Mouse (Mus musculus) heart, embryonic 11.5 days (tissue): ENCODE data around the gene Arhgef33. TPM values are rescaled to one million over a fixed set of nuclear protein-coding genes. Genes with fewer than 3 reads are reported as not detected.

Experiments
- ATAC-seq: fragments of 200-750 bp; cut with Nextera tagmentation; replicated peaks from 2 replicates; pipeline ENCODE4 v1.8.0; 2017; ENCODE audit warnings: moderate library complexity; ENCODE audit not compliant: insufficient number of reproducible peaks, low FRiP score, low TSS enrichment
- H3K27ac ChIP-seq: fragments of 300-500 bp; sonication (generic); 2 replicates; pipeline ENCODE4 v1.5.1; 2014; ENCODE audit warnings: mild to moderate bottlenecking, low read depth, low read length
- H3K27me3 ChIP-seq: fragments of 300-500 bp; sonication (generic); 2 replicates; pipeline ENCODE4 v1.6.1; 2014; ENCODE audit warnings: mild to moderate bottlenecking, low read length, mixed read lengths; ENCODE audit not compliant: control insufficient read depth, insufficient read depth
- H3K36me3 ChIP-seq: fragments of 300-500 bp; sonication (generic); 2 replicates; pipeline ENCODE4 v1.6.1; 2014; ENCODE audit warnings: mild to moderate bottlenecking, low read length, moderate library complexity, mixed read lengths; ENCODE audit not compliant: control insufficient read depth, insufficient read depth
- H3K4me1 ChIP-seq: fragments of 300-500 bp; sonication (generic); 2 replicates; pipeline ENCODE4 v1.6.1; 2014; ENCODE audit warnings: low read length; ENCODE audit not compliant: control insufficient read depth, insufficient read depth
- H3K4me2 ChIP-seq: fragments of 300-500 bp; sonication (generic); 2 replicates; pipeline ENCODE4 v1.6.1; 2014; ENCODE audit warnings: mild to moderate bottlenecking, moderate library complexity
- H3K4me3 ChIP-seq: fragments of 300-500 bp; sonication (generic); 2 replicates; pipeline ENCODE4 v1.5.1; 2014; ENCODE audit warnings: low read depth, low read length
- H3K9ac ChIP-seq: fragments of 300-500 bp; sonication (generic); 2 replicates; pipeline ENCODE4 v1.6.1; 2014; ENCODE audit warnings: mild to moderate bottlenecking, low read depth, low read length, moderate library complexity
- H3K9me3 ChIP-seq: fragments of 300-500 bp; sonication (generic); replicated peaks from 2 replicates; pipeline ENCODE4 v1.6.1; 2016; ENCODE audit warnings: low read length; ENCODE audit not compliant: control insufficient read depth
- WGBS: fragments of 180-500 bp; shearing (Covaris S2); extraction: QIAGEN DNeasy Blood & Tissue Kit; methylation state at CpG from one replicate; pipeline ENCODE4 v1.1.7; 2014; ENCODE audit not compliant: insufficient replicate concordance; 5-methylcytosine and 5-hydroxymethylcytosine counted together
- polyA plus RNA-seq: library from polyadenylated mRNA; unstranded; fragments of >200 nt; fragmentation: Nextera tagmentation; extraction: Ambion mirVana; gene quantifications from 2 replicates; pipeline ENCODE4 v1.2.1, GENCODE M21; 2014

The Arhgef33 gene
- polyA plus RNA-seq, 1 experiment from 2014 or later, result 0.92 TPM

DNA sequence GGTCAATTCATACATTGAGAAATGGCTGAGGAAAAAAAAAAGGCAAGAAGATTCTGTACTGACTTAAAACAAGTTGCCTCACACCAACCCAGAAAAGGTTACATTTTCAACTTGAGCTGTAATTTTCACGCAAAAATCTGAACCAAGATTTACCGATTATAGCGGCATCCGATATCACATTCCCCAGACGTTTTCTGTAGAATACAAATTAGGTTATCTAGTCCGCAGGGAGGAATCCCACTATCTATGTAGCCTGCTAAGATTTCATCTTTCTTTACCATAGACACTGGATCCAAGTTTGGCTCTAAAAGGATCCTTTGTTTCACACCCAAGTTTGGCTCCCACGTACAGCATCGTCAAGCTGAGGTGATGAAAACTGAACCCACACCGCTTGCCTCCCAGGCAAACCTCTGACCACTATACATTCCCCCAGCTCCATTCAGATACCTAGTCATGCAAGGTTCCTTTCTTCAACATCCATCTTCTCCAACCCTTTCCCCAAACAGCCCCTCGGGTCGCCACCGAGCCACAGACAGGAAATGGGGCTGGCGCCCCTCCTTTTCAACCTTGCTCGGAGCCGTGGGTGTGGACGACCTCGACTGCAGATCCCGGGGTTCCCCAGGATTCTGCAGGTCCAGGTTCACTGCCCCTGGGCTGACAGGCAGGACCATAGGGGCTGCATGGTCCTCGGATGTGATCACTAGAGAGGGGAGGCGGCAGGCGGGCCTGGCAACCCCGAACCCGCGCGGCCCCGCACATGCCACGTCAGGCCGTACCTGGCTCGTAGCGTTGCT is 17.7 kb upstream of the Arhgef33 start:
- peak overlapping the region; percentile 91 for H3K9ac ChIP-seq
- WGBS, result under 1% methylated on average over 30 of the region's 30 CpGs
- peak overlapping the region; percentile 83 for H3K4me2 ChIP-seq
- no peaks in the 10 kb centered on the region for H3K36me3 ChIP-seq
- H3K27me3 ChIP-seq, result no peaks in the 10 kb centered on the region
- H3K4me1 ChIP-seq, result peaks cover 5% of the 10 kb centered on the region; the same call in 1 of the 2 replicates
- H3K27ac ChIP-seq, result peak overlapping the region; percentile 81
- ATAC-seq, result peak; percentile 36; the same call in 1 of the 2 replicates
- H3K9me3 ChIP-seq, result no peaks in the 10 kb centered on the region
- peak overlapping the region; percentile 82 for H3K4me3 ChIP-seq

DNA sequence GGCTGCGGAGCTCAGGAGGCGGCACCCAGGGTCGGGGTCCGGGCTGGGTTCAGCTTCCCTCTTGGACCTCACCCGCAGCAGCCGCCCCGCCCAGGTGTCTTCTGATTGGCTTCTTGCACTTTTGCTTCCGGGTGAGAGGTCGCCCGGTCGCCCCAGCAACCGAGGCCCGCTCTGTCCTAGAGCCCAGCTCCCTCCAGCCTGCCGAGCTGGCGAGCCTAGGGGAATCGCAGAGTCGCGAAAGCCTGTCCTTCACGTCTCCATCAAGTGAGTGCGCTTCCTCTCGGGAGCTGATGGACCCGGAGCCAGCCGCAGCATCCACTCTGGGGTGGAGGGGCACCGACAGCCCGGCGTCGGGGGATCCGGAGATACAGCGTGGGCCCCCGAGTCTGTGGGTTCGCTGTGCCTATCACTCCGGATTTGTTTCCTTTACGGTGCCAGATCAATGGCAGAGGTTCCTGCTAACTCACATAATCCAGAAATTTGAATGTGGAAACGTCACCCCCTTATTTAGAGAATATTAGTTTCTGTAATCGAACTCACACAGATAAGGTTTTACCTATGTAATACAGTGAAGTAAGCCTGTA is 17.0 kb upstream of the Arhgef33 start, which contains the start of the genes Morn2 and Dhx57:
Gene Morn2, plus strand, starts transcription at position 130 of the 584 bp plus-strand sequence.
Gene Dhx57, minus strand, starts transcription at position 403 of the 584 bp plus-strand sequence.
- peak within 1 kb of the TSS; percentile 83 for H3K4me2 ChIP-seq
- H3K4me3 ChIP-seq, result peak within 1 kb of the TSS; percentile 82
- peak; percentile 99 for ATAC-seq
- H3K27ac ChIP-seq, result peak within 1 kb of the TSS; percentile 81
- no peaks in the 10 kb centered on the region for H3K27me3 ChIP-seq
- peak within 1 kb of the TSS; percentile 91 for H3K9ac ChIP-seq
- 1% methylated on average over 35 of the region's 35 CpGs for WGBS
- H3K36me3 ChIP-seq, result no peaks in the 10 kb centered on the region
- no peaks in the 10 kb centered on the region for H3K9me3 ChIP-seq
- H3K4me1 ChIP-seq, result peaks cover 5% of the 10 kb centered on the region; the same call in 1 of the 2 replicates

DNA sequence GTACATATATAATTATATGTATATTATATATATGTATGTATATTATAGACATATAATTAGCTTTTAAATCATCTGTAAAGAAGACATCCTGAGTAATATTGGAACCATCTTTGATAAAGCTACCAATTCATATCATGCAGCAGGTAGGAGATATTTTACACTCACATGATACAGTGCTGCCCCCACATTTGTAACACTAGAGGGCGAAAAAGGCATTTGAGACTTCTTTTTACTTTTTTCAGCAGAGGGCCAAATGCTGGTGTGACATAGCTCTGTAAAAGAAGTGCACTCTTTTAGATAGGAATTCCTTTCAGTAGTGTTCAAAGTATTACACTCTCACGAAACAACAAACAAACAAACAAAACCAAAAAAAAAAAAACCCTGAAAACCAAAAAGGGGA is 16.1 kb upstream of the Arhgef33 start:
- Histone ChIP-seq H3K27ac (no peak overlapping the region), H3K4me2 (no peak overlapping the region), H3K4me3 (no peak overlapping the region), H3K36me3 (no peaks in the 10 kb centered on the region), H3K9ac (no peak overlapping the region), H3K9me3 (no peaks in the 10 kb centered on the region), H3K27me3 (no peaks in the 10 kb centered on the region), H3K4me1 (peaks cover 5% of the 10 kb centered on the region; the same call in 1 of the 2 replicates)
- WGBS, result 25% methylated on average over 2 of the region's 2 CpGs
- ATAC-seq, result no peak

DNA sequence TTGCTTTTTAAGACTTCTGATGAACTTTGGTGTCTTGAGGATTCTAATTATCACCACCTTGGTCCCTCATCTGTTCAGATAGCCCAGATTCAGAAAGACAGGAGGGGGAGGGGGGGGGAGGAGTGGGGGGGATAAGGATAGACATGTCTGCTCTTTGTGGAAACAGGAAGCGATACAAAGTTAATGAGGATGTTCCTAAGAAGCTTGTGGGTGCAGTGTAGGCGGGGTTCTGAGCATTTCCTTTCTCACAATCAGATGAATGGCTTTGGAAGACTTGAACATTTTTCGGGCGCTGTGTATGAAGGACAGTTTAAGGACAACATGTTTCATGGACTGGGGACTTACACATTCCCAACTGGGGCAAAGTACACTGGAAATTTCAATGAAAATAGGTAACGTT is 11.9 kb upstream of the Arhgef33 start:
- H3K9ac ChIP-seq, result no peak overlapping the region
- no peaks in the 10 kb centered on the region for H3K27me3 ChIP-seq
- H3K36me3 ChIP-seq, result no peaks in the 10 kb centered on the region
- H3K4me1 ChIP-seq, result no peaks in the 10 kb centered on the region
- no peak for ATAC-seq
- H3K4me3 ChIP-seq, result no peak overlapping the region
- 78% methylated on average over 5 of the region's 5 CpGs for WGBS
- no peak overlapping the region for H3K4me2 ChIP-seq
- no peaks in the 10 kb centered on the region for H3K9me3 ChIP-seq
- H3K27ac ChIP-seq, result no peak overlapping the region

DNA sequence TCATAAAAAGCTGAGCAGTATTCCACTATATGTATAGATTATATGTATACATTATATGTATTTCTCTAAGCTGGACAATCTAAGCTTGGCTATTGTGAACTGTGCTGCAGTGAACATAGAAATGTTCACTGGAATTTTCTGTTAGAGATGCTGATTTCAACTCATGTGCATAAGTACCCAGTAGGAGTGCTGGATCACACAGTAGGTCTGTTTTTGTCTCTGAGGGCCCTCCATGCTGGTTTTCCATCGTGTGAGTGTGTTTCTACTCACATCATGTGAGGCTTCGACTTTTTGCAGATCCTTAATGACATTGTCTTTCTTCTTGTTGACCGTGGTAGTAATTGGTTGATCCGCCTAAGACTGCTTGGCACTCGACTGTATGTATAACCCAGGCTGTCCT is 8.4 kb upstream of the Arhgef33 start:
- Histone ChIP-seq H3K27me3 (no peaks in the 10 kb centered on the region), H3K4me2 (no peak overlapping the region), H3K4me3 (no peak overlapping the region), H3K9me3 (no peaks in the 10 kb centered on the region), H3K36me3 (no peaks in the 10 kb centered on the region), H3K27ac (no peak overlapping the region), H3K4me1 (no peaks in the 10 kb centered on the region), H3K9ac (no peak overlapping the region)
- ATAC-seq, result no peak
- WGBS, result 79% methylated on average over 5 of the region's 5 CpGs

DNA sequence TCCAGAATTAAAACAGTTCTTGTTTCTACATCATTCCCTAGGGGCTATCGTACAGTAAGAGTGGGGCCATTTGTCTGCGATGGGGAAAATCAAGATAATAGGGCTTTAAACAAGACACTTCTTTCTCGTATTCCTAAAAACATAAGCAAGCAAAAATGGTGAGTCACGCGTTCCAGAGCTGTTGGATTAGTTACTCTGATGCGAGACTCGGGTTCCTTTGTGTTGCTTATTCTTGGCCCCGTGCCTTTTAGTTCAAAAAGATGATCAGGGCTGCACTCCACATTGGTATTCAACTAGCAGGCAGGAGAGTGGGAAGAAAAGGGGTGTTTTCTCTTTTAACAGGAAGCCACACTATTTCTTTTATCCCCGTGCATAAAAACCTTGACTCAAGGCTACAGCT is 4.6 kb downstream of the Arhgef33 start:
- Histone ChIP-seq H3K4me1 (no peaks in the 10 kb centered on the region), H3K27me3 (no peaks in the 10 kb centered on the region), H3K4me3 (no peak overlapping the region), H3K4me2 (no peak overlapping the region), H3K36me3 (no peaks in the 10 kb centered on the region), H3K9me3 (no peaks in the 10 kb centered on the region), H3K9ac (no peak overlapping the region), H3K27ac (no peak overlapping the region)
- ATAC-seq, result no peak
- WGBS, result 70% methylated on average over 9 of the region's 9 CpGs

DNA sequence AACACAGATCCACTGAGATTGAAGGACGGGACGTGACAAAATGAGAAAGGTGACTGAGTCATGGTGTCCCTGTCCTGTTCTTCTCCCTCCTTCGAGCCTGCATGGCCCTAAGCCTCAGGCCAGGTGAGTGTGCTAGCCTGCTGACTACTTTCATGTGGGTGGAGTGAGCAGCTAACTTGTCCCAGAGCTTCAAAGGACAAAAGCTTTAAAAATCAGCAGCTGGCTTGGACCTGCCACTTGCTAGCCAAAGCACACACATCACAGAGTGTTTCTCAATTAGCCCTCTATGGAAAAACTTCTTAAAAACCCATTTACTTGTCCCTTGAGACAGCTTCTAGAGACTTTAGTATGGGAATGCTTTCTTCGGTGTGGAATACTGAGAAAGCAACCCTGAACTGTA is 5.2 kb downstream of the Arhgef33 start:
- H3K9ac ChIP-seq, result no peak overlapping the region
- no peaks in the 10 kb centered on the region for H3K36me3 ChIP-seq
- H3K4me2 ChIP-seq, result no peak overlapping the region
- no peaks in the 10 kb centered on the region for H3K9me3 ChIP-seq
- no peak for ATAC-seq
- H3K4me1 ChIP-seq, result no peaks in the 10 kb centered on the region
- H3K27ac ChIP-seq, result no peak overlapping the region
- H3K27me3 ChIP-seq, result no peaks in the 10 kb centered on the region
- 79% methylated on average over 4 of the region's 4 CpGs for WGBS
- no peak overlapping the region for H3K4me3 ChIP-seq

DNA sequence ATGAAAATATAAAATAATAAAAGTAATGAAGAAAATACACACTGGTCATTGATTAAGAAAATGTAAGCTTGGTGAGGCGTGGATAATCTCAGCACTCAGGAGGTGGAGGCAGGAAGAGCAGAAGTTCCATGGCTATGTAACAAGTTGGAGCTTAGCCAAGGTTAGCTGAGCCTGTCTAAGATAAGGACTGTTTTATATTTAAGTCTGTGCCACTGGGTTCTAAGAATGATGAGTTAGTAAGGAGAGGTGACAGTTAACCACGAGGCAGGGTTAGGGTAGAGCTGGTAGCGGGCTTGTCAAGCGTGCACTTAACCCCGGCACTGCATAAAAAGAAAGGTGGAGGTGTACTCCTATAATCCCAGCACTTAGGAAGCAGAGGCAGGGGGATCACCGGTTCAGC is 15.0 kb downstream of the Arhgef33 start:
- 78% methylated on average over 6 of the region's 6 CpGs for WGBS
- no peak overlapping the region for H3K4me3 ChIP-seq

More for the DNA sequence above, 15.0 kb downstream of the Arhgef33 start:
- Histone ChIP-seq H3K4me2 (no peak overlapping the region), H3K36me3 (no peaks in the 10 kb centered on the region), H3K27me3 (no peaks in the 10 kb centered on the region), H3K9ac (no peak overlapping the region), H3K9me3 (no peaks in the 10 kb centered on the region), H3K4me1 (peaks cover 6% of the 10 kb centered on the region; the same call in 1 of the 2 replicates), H3K27ac (no peak overlapping the region)
- no peak for ATAC-seq
